Mouse (Mus musculus): Measurements from ENCODE around the gene Bmpr1b.

DNA sequence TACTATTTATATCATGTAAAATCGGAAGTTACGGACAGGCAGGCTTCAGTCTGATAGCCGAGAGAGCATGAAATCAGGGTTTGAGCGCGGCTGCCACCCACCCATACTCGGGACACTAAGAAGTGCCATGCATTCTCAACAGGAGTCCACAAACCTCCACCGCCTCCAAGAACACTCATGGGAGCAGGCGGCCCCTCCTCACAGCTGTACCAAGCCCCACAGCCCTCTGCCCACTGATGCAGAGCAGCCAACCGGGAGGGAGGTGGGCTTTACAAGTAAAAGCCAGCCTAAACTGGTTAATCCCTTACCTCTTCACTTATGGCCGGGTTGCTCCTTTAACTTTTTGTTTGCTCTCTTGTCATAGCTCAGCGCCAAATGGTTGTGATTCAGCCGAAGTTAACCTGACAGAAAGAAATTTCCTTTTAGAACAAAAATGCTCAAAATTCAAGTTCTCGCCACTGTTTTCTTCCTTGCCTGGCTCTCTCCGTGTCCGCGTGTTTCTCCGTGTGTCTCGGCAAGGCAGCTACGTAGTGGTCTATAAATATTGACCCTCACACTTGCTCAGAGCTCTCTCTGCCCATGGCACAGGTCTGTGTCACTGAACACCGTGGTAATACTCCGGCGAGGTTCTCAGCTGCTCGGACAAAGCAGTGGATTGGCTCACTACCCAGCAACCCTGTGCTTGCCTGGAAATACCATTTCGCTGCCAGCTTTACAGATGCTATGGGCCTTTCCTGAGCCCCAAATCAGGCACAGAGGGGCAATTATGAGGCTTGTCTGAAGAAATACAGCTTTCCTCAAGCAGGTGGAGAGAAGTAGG is 187.4 kb downstream of the Bmpr1b start:
- TF ChIP-seq GATA1 (IDR thresholded peaks at IDR 0.05; ENCODE audit: borderline replicate concordance, low read length), result no peak
- no peak for TF ChIP-seq FLI1 (IDR thresholded peaks at IDR 0.05; ENCODE audit: low read length)
